Mouse (Mus musculus): ENCODE data around the gene Pcsk4. TPM values are rescaled to one million over a fixed set of nuclear protein-coding genes. Genes with fewer than 3 reads are reported as not detected.

Gene Pcsk4
- total RNA-seq, 2 experiments from 2014 or later = 0.84 to 1.0 TPM

DNA sequence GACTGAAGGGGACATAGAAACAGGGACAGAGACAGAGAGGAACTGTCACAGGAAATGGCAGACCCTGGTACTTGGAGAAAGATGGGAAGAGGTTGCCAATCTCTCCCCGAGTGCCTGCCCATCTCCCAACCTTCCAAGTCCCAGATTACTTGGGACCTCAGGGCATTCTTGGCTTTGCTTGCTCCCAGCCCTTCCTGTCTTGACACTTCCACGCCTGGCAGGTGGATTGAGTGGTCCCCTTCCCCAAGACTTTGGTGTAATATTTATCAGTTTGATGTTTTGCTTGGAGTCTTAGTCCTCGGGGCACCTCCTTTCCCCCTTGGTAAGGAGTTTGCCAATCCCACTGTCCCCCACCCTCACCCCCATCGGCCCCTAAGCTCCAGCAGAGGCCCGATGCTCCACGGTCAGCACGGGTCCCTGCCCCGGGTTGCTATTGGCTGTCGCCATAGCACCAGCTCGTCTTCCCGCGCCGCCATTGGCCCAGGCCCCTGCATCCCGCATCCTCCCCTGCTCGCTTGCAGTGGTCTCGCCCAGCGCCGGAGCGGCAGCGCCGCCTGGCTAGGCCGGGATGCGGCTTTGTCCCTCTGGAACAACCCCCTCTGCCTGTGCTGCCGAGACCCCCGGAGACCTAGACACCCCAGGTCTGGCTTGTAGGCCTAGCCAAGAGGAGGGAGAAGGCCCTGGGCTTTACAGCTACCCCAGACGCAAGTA lies 30.6 kb downstream of the Pcsk4 start:
- Histone ChIP-seq H3K4me3 (peak overlapping the region; percentile 36; the same call in 1 of the 2 replicates), H3K27ac (no peak overlapping the region)
- intact Hi-C loops (cut with DNase I) = no loop called here
- no peak for TF ChIP-seq CTCF (IDR thresholded peaks at IDR 0.05)
- peak; percentile 53 for DNase-seq

GRCm38 (mm10) chr10:80297526-80298133 lies 31.7 kb downstream of the Pcsk4 start:
- intact Hi-C loops (cut with DNase I) = no loop called here
- H3K27ac ChIP-seq = no peak overlapping the region
- no peak for TF ChIP-seq CTCF (IDR thresholded peaks at IDR 0.05)
- no peak for DNase-seq
- no peak overlapping the region for H3K4me3 ChIP-seq

- Histone ChIP-seq H3K27ac (no peak overlapping the region), H3K4me3 (no peak overlapping the region)
- intact Hi-C loops (cut with DNase I) = no loop called here
- no peak for DNase-seq
- TF ChIP-seq CTCF (IDR thresholded peaks at IDR 0.05) = no peak
Observed at GRCm38 (mm10) chr10:80296824-80297223, 32.5 kb downstream of the Pcsk4 start.

DNA sequence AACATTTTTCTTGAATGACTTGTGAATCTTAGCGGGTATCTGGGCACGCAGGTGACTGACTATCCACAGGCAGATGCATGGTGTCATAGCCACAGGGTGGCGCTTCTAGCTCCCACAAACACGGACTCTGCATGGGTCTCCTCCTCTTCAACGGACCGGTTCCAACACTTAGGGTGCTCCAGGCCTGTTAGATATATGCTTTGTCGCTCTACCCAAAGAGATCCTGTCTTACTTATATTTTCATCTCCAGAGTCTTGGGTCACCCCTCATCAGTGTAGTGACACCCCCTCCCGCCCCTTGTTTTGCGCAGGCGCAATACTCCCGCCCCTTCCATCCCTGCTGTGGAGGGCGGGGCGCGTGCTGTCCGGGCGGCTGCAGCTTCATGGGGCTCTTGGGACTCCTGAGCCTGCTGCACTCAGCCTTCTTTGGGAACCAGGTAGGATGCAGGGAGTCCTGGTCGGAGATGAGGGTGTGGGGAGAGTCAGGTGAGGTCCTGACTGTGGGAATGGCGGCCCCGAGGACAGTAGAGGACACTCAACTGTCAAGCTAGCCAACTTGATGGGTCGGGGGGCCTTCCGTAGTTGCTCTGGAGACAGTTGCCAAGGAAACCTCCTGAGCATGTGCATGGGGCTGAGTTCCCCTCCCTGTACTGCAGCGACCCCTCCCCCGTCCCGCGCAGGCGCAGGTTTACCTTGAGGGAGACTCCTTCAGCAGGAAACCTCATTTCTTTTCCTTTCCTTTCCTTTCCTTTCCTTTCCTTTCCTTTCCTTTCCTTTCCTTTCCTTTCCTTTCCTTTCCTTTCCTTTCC lies 33.5 kb downstream of the Pcsk4 start, which contains the start of gene Apc2:
Gene Apc2, plus strand, starts transcription at position 360 of the 808 bp plus-strand sequence.
- Histone ChIP-seq H3K27ac (peak within 1 kb of the TSS; percentile 62), H3K4me3 (peak within 1 kb of the TSS; percentile 71)
- TF ChIP-seq CTCF (IDR thresholded peaks at IDR 0.05) = peak; percentile 83
- DNase-seq = peak; percentile 81
- intact Hi-C loops (cut with DNase I) = loop anchor here (1.0 to 2.0 kb wide), 2 partner anchors 52 to 79 kb away; partner anchors contain the start of gene Adamtsl5

GRCm38 (mm10) chr10:80294788-80295303 lies 34.5 kb downstream of the Pcsk4 start:
- H3K4me3 ChIP-seq = no peak overlapping the region
- DNase-seq = no peak
- no peak for TF ChIP-seq CTCF (IDR thresholded peaks at IDR 0.05)
- peak overlapping the region; percentile 62; the same call in 1 of the 2 replicates for H3K27ac ChIP-seq
- intact Hi-C loops (cut with DNase I) = loop anchor here (1.0 to 2.0 kb wide), 2 partner anchors 53 to 80 kb away; partner anchors contain the start of gene Adamtsl5

GRCm38 (mm10) chr10:80294311-80294710 lies 35.0 kb downstream of the Pcsk4 start:
- intact Hi-C loops (cut with DNase I) = loop anchor here (2.0 kb wide), 1 partner anchor 80 kb away; no protein-coding TSS in a partner anchor
- no peak for DNase-seq
- H3K4me3 ChIP-seq = no peak overlapping the region
- no peak overlapping the region for H3K27ac ChIP-seq
- TF ChIP-seq CTCF (IDR thresholded peaks at IDR 0.05) = no peak

- DNase-seq = no peak
- no peak for TF ChIP-seq CTCF (IDR thresholded peaks at IDR 0.05)
- intact Hi-C loops (cut with DNase I) = no loop called here
- Histone ChIP-seq H3K27ac (peak overlapping the region; percentile 92), H3K4me3 (peak overlapping the region; percentile 74)
Observed at GRCm38 (mm10) chr10:80293325-80293724, 36.0 kb downstream of the Pcsk4 start.

DNA sequence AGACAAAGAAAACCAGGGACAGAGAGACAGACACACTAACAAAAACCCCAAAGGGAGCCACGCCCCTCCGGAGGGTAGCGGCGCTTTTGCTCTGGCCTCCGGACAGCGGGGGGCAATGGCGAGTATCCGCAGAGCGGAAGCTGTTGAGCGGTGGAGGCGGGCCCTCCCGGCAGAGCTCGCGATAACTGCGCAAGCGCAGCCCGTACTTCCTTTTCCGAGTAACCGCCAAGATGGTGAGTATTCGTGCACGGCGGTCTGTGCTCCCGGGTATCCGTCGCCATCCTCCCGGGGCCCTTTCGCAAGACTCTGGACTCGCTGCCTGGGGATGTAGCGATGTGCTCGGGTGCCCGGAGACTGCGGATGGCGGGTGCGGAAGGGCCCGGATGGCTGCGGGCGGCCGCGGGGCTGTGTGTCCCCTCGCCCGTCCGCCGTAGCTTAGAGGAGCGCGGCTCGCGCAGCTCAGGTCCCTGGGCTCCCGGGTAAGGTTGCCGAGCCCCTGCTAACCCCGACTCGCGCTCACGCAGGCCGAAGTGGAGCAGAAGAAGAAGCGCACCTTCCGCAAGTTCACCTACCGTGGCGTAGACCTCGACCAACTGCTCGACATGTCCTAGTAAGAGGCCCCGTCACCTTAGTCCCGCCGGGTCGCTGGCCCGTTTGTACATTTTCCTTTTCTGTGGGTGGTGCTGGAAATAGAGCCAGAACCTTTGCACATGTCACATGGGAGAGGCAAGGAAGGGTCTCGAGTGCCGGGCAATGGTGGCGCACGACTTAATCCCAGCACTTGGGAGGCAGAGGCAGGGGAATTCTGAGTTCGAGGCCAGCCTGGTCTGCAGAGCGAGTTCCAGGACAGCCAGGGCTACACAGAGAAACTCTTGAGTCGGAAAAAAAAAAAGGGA lies 36.8 kb downstream of the Pcsk4 start, which contains the start of gene Rps15:
Gene Rps15, plus strand, starts transcription at position 203 of the 896 bp plus-strand sequence.
- H3K4me3 ChIP-seq = peak within 1 kb of the TSS; percentile 74
- peak; percentile 97 for DNase-seq
- intact Hi-C loops (cut with DNase I) = loop anchor here (1.0 kb wide), 1 partner anchor 28 kb away; the partner anchor contains the start of gene 2310011J03Rik
- peak within 1 kb of the TSS; percentile 92 for H3K27ac ChIP-seq
- peak; percentile 81 for TF ChIP-seq CTCF (IDR thresholded peaks at IDR 0.05)

GRCm38 (mm10) chr10:80288657-80289056 lies 40.6 kb downstream of the Pcsk4 start:
- Histone ChIP-seq H3K4me3 (no peak overlapping the region), H3K27ac (no peak overlapping the region)
- DNase-seq = no peak
- intact Hi-C loops (cut with DNase I) = no loop called here
- TF ChIP-seq CTCF (IDR thresholded peaks at IDR 0.05) = 0 out of 2 replicates have a peak, but pooled peaks have one; percentile 8

DNA sequence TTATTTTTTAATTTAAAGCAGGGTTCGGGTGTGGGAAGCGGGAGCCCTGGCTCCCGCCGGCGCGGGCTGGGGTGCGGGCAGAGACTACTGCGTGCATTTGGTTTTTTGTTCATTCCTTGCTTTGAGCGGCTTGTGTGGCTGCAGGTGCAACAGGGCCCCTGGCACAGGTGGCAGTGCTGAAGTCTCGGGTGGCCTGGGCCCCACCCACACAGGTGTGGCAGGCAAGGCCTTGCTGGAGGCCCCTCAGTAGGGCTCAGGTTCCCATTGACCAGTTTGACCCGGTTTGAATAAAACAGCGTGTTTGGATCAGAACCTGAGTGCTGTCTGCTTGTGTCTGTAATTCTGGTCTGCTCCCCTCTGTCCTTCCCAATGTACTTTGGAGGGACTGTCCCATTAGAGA lies 41.2 kb downstream of the Pcsk4 start:
- TF ChIP-seq CTCF (IDR thresholded peaks at IDR 0.05) = no peak
- DNase-seq = no peak
- no peak overlapping the region for H3K27ac ChIP-seq
- H3K4me3 ChIP-seq = no peak overlapping the region
- intact Hi-C loops (cut with DNase I) = no loop called here

All from gastrocnemius, adult 2 months (tissue).